Comparison of ENCODE assay signal across 19 mouse cellular contexts in genomic region chr1:36847276-36847675, GRCm38 (mm10).
DNase-seq lines count a peak whose midpoint lies in the region; ATAC-seq and TF ChIP-seq lines count a peak whose summit lies in the region.
"Had no signal": no experiment of that assay in that cellular context is flagged by ENCODE, and none has a peak within 500 bp of the region (broad histone marks: within the 10 kb centered on the region; RNA-seq: fewer than 3 reads in every experiment).

No protein-coding gene starts in this region.

- no peaks in the 10 kb centered on the region for H3K27me3 ChIP-seq in heart, embryonic 14.5 days (ENCODE audit: control insufficient read depth, insufficient read depth, low read length)
- H3K27me3 ChIP-seq in heart, adult 2 months (ENCODE audit: control insufficient read depth, insufficient read depth, low read length) = no peaks in the 10 kb centered on the region
- H3K27me3 ChIP-seq: CH12.LX; forebrain, embryonic 13.5 days; heart, embryonic 15.5 days; hindbrain, embryonic 15.5 days had no signal

- no peak for TF ChIP-seq CTCF in gastrocnemius, adult 2 months (IDR thresholded peaks at IDR 0.05)
- no peak for TF ChIP-seq CTCF in heart, adult 2 months (IDR thresholded peaks at IDR 0.05)

- 0 out of 2 replicates have a peak, but pooled peaks cover 2% of the 10 kb centered on the region for H3K9me3 ChIP-seq in heart, embryonic 14.5 days (ENCODE audit: control insufficient read depth, low read length)
- H3K9me3 ChIP-seq: embryonic facial prominence, embryonic 10.5 days; heart, embryonic 15.5 days; hindbrain, embryonic 15.5 days had no signal

- WGBS in heart, embryonic 14.5 days = 36% methylated on average over 8 of the region's 8 CpGs
- WGBS in heart, adult 2 months = 59% methylated on average over 8 of the region's 8 CpGs

- intact Hi-C loops in gastrocnemius, adult 2 months (cut with DNase I) = loop anchor here (5.0 to 10.0 kb wide), 3 partner anchors 75 to 278 kb away; no protein-coding TSS in a partner anchor
- intact Hi-C loops in gastrocnemius, postnatal 36 days (cut with DNase I) = no loop called here
- intact Hi-C loops in heart, adult 2 months (cut with DNase I) = no loop called here

- peaks cover 6% of the 10 kb centered on the region for H3K79me2 ChIP-seq in heart, adult 2 months (replicated peaks; ENCODE audit: control insufficient read depth, insufficient read depth, low read length)

- 0 out of 2 replicates have a peak overlapping the region, but pooled peaks have one; percentile 8 for H3K4me2 ChIP-seq in heart, embryonic 14.5 days (ENCODE audit: low read length)
- H3K4me2 ChIP-seq: forebrain, embryonic 13.5 days; heart, embryonic 15.5 days; hindbrain, embryonic 15.5 days had no signal

- no peak for TF ChIP-seq EP300 in heart, adult 2 months (IDR thresholded peaks at IDR 0.05; ENCODE audit: insufficient read depth, low read depth, low read length)

- no peak for DNase-seq in gastrocnemius, adult 2 months
- no peak for DNase-seq in gastrocnemius, postnatal 36 days
- no peak for DNase-seq in heart, adult 2 months
- peak; percentile 68 for DNase-seq in brain, adult 2 months (ENCODE audit: low read depth, low spot score)
- DNase-seq in layer of hippocampus, adult 8-10 months (ENCODE audit: low spot score in 2 of 2) = no peak
- DNase-seq: adrenal gland, adult 2 months; adrenal gland, postnatal 25 days; cerebellum, adult 2 months; cerebellum, postnatal 10 days; forebrain, postnatal 0 days; gastrocnemius, postnatal 25 days; kidney, adult 2 months had no signal

- no peak for ATAC-seq in heart, embryonic 14.5 days (ENCODE audit: insufficient number of reproducible peaks, insufficient read depth, low FRiP score, low read depth)
- ATAC-seq: forebrain, embryonic 13.5 days; forebrain, postnatal 0 days; intestine, embryonic 16.5 days had no signal

- H3K4me3 ChIP-seq in gastrocnemius, adult 2 months = no peak overlapping the region; the same call in 1 of the 2 replicates
- H3K4me3 ChIP-seq in heart, embryonic 14.5 days (ENCODE audit: control insufficient read depth in 1 of 2, insufficient read depth in 1 of 2, low read depth in 1 of 2, low read length in 2 of 2) = no peak overlapping the region
- H3K4me3 ChIP-seq in heart, adult 2 months = no peak overlapping the region
- H3K4me3 ChIP-seq: embryonic facial prominence, embryonic 10.5 days; forebrain, embryonic 13.5 days; heart, embryonic 15.5 days; hindbrain, embryonic 15.5 days had no signal

- H3K36me3 ChIP-seq in heart, embryonic 14.5 days (ENCODE audit: control insufficient read depth, insufficient read depth, low read length) = no peaks in the 10 kb centered on the region
- H3K36me3 ChIP-seq in heart, adult 2 months (ENCODE audit: control insufficient read depth, insufficient read depth, low read length) = no peaks in the 10 kb centered on the region
- H3K36me3 ChIP-seq: heart, embryonic 15.5 days; hindbrain, embryonic 15.5 days had no signal

- peak overlapping the region; percentile 50 for H3K27ac ChIP-seq in gastrocnemius, adult 2 months
- 0 out of 4 replicates have a peak overlapping the region, but pooled peaks of 1 of the 2 experiments have one; percentile 24 for H3K27ac ChIP-seq in heart, embryonic 14.5 days (replicated peaks in 1 of 2; ENCODE audit: control insufficient read depth in 1 of 2, insufficient read depth in 1 of 2, low read depth in 2 of 2, low read length in 2 of 2)
- no peak overlapping the region; the same call in 1 of the 2 replicates for H3K27ac ChIP-seq in heart, adult 2 months
- H3K27ac ChIP-seq: embryonic facial prominence, embryonic 10.5 days; forebrain, embryonic 13.5 days; heart, embryonic 15.5 days; hindbrain, embryonic 15.5 days had no signal

- no peak overlapping the region; the same call in 1 of the 2 replicates for H3K9ac ChIP-seq in heart, embryonic 14.5 days (ENCODE audit: low read length)
- H3K9ac ChIP-seq in heart, adult 2 months (ENCODE audit: low read depth, low read length) = no peak overlapping the region
- H3K9ac ChIP-seq: forebrain, embryonic 13.5 days; forebrain, postnatal 0 days; heart, embryonic 15.5 days; hindbrain, embryonic 15.5 days had no signal

- no peak for TF ChIP-seq POLR2A in heart, adult 2 months (IDR thresholded peaks at IDR 0.05; ENCODE audit: insufficient read depth, low read depth, low read length)

- H3K4me1 ChIP-seq in heart, embryonic 14.5 days (ENCODE audit: control insufficient read depth in 2 of 2, insufficient read depth in 2 of 2, low read length in 2 of 2) = peaks cover 5 to 19% of the 10 kb centered on the region in 2 experiments
- no peaks in the 10 kb centered on the region; the same call in 1 of the 2 replicates for H3K4me1 ChIP-seq in heart, adult 2 months (ENCODE audit: control insufficient read depth, insufficient read depth, low read length)
- H3K4me1 ChIP-seq: hindbrain, embryonic 15.5 days had no signal
